Mouse (Mus musculus) C2C12 (cell line): ENCODE results near the gene Lrrc55. TPM values are rescaled to one million over a fixed set of nuclear protein-coding genes. Genes with fewer than 3 reads are reported as not detected.

ENCODE experiments used
- H3K27me3 ChIP-seq: one replicate; pipeline ENCODE4 v1.6.1; 2011; ENCODE audit not compliant: control insufficient read depth, insufficient read depth, insufficient read length
- H3K36me3 ChIP-seq: one replicate; pipeline ENCODE4 v1.6.1; 2011; ENCODE audit not compliant: control insufficient read depth, insufficient read depth
- H3K4me3 ChIP-seq: one replicate; pipeline ENCODE4 v1.5.1; 2011; ENCODE audit warnings: mild to moderate bottlenecking, control low read depth; ENCODE audit not compliant: poor library complexity, insufficient read depth, severe bottlenecking
- H3K79me2 ChIP-seq: one replicate; pipeline ENCODE4 v1.6.1; 2011; ENCODE audit not compliant: control insufficient read depth, insufficient read depth
- H3K79me3 ChIP-seq: one replicate; pipeline ENCODE4 v1.6.1; 2011; ENCODE audit warnings: low read depth, control low read depth
- H3ac ChIP-seq: one replicate; pipeline ENCODE3; 2011; ENCODE audit warnings: low read depth; ENCODE audit not compliant: control insufficient read depth, insufficient read length
- CEBPB ChIP-seq: IDR thresholded peaks from one replicate; pipeline ENCODE4 v1.6.1; 2011; ENCODE audit warnings: low read depth, mild to moderate bottlenecking, control low read depth, moderate library complexity
- CTCF ChIP-seq: IDR thresholded peaks from one replicate; pipeline ENCODE4 v1.5.1; 2011; ENCODE audit not compliant: control insufficient read depth, insufficient read depth, insufficient read length
- FOSL1 ChIP-seq: IDR thresholded peaks from one replicate; pipeline ENCODE4 v1.8.0; 2011; ENCODE audit warnings: mild to moderate bottlenecking, low read length; ENCODE audit not compliant: poor library complexity, insufficient read depth, severe bottlenecking
- MAX ChIP-seq: IDR thresholded peaks from one replicate; pipeline ENCODE4 v1.6.1; 2011; ENCODE audit warnings: mild to moderate bottlenecking, control low read depth
- MYOD1 ChIP-seq: IDR thresholded peaks from one replicate; pipeline ENCODE4 v1.6.1; 2011; ENCODE audit warnings: low read depth; ENCODE audit not compliant: control insufficient read depth, insufficient read length
- MYOG ChIP-seq: IDR thresholded peaks from one replicate; pipeline ENCODE4 v1.6.1; 2011; ENCODE audit not compliant: control insufficient read depth, insufficient read length; ENCODE audit errors: extremely low read depth
- USF1 ChIP-seq: IDR thresholded peaks from one replicate; pipeline ENCODE4 v1.6.1; 2011; ENCODE audit warnings: low read depth, mild to moderate bottlenecking, control low read depth, moderate library complexity
- polyA plus RNA-seq: library from polyadenylated mRNA; unstranded; fragments of >200 nt; fragmentation: generic; extraction: Trizol; gene quantifications from one replicate; pipeline ENCODE4 v1.2.1, GENCODE M21; 2012; ENCODE audit warnings: missing spikeins

The Lrrc55 gene
- polyA plus RNA-seq, 1 experiment: not detected

DNA sequence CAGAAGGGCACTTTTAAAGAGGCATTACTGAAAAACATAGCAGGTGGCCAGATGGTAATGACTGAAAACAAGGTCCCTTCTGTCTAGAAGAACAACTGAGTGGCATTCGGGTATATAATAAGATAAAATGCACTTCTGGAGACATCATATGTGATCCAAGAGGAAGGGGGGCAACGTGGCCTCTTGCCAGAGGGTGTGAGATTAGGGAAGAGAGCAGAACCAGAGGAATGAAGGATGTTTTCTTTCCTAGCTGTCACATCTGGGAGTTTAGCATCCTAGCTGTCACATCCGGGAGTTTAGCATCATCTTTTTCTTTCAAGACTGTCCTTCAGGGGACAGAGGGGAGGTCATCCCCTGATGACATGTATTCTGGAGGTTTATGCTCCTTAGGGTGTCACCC lies 32.6 kb upstream of the Lrrc55 start:
- no peak overlapping the region for H3K4me3 ChIP-seq
- H3K36me3 ChIP-seq: no peaks in the 10 kb centered on the region
- H3ac ChIP-seq: no peak overlapping the region
- H3K27me3 ChIP-seq: no peaks in the 10 kb centered on the region
- TF ChIP-seq MAX (no peak), MYOD1 (no peak)
- no peaks in the 10 kb centered on the region for H3K79me2 ChIP-seq
- no peaks in the 10 kb centered on the region for H3K79me3 ChIP-seq

GRCm38 (mm10) chr2:85227816-85228335 lies 30.9 kb upstream of the Lrrc55 start:
- Histone ChIP-seq H3ac (no peak overlapping the region), H3K36me3 (no peaks in the 10 kb centered on the region), H3K4me3 (no peak overlapping the region), H3K79me3 (no peaks in the 10 kb centered on the region), H3K27me3 (no peaks in the 10 kb centered on the region), H3K79me2 (no peaks in the 10 kb centered on the region)
- TF ChIP-seq MYOG (no peak), FOSL1 (no peak), CEBPB (no peak), MAX (no peak), CTCF (no peak), USF1 (no peak), MYOD1 (no peak)

DNA sequence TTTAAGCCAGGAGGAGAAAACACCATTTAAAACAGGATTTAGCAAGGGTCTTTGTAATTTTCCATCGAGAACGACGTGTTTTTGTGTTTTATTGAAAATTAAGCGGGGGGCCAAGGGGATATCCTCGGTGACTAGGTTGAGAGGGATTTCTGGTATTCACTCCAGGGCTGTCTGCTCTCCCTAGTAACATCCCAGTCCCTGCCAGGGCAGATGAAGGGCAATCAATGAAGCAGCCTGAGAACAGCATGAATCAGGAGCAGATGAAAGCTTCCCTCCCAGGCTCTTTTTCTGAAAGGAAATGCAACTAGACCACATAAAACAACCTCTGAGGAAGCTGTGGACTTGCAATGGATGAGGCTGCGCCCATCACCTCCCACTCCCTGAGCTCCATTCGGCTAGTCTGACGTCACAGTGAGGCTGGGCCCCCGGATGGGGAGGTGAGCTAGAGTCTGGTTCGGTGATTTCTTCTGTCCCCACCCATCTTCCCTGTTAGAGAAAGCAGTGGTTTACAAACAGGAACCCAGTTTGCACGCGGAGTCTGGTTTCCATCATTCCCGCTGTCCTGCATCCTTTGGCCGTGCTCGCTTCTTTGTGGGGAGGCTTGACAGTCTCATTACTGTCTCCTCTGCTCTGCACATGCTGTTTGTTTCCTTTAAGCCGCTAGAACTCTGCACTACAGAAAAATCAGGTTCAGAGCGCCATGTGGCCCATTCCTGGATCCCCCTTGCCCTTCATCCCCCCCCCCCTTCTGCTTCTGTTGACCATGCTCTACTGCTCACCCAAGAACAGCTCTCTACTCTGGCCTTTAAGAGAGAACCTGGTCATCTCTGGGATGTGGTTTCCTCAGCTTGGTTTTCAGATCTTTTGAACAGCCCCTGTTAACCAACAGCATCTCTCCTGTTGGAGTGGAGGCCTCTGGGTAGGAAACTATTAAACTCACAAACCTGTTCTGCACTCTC lies 27.5 kb upstream of the Lrrc55 start:
- TF ChIP-seq CTCF: no peak
- no peak for TF ChIP-seq FOSL1
- no peak for TF ChIP-seq USF1
- no peak for TF ChIP-seq MYOG
- no peak for TF ChIP-seq MAX
- no peak for TF ChIP-seq CEBPB
- no peak for TF ChIP-seq MYOD1
- H3K27me3 ChIP-seq: no peaks in the 10 kb centered on the region
- no peaks in the 10 kb centered on the region for H3K79me2 ChIP-seq
- H3K36me3 ChIP-seq: no peaks in the 10 kb centered on the region
- H3ac ChIP-seq: no peak overlapping the region
- no peaks in the 10 kb centered on the region for H3K79me3 ChIP-seq
- H3K4me3 ChIP-seq: no peak overlapping the region

- Histone ChIP-seq H3K27me3 (no peaks in the 10 kb centered on the region), H3K4me3 (no peak overlapping the region), H3K79me3 (no peaks in the 10 kb centered on the region), H3K79me2 (no peaks in the 10 kb centered on the region), H3ac (no peak overlapping the region), H3K36me3 (no peaks in the 10 kb centered on the region)
- TF ChIP-seq MAX: no peak
- TF ChIP-seq CEBPB: no peak
- no peak for TF ChIP-seq MYOD1
- no peak for TF ChIP-seq CTCF
- TF ChIP-seq MYOG: no peak
- TF ChIP-seq USF1: no peak
- no peak for TF ChIP-seq FOSL1
Observed at GRCm38 (mm10) chr2:85216606-85217005, 19.6 kb upstream of the Lrrc55 start.

DNA sequence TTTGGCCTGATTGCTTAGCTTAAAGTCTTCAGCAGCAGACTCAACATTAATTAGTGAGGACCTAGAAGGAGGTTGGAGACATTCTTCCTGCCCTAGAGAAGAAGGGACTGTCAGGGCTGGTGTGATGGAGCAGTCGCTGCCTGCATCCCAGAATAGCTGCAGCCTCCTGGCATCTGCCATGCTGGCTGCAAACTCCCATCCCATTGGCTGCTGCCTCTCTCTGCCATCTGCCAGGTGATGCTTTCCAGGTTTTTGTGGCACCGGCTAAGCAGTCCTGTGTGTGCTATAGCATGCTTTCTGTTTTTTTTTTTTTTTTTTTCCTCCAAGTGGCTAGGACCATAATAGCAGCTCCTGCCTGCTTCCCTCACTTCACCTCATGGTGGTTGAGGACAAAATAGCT lies 16.7 kb upstream of the Lrrc55 start:
- no peak for TF ChIP-seq FOSL1
- no peak for TF ChIP-seq MYOD1

GRCm38 (mm10) chr2:85209301-85209700 lies 12.3 kb upstream of the Lrrc55 start:
- no peak overlapping the region for H3ac ChIP-seq
- no peaks in the 10 kb centered on the region for H3K79me3 ChIP-seq
- no peaks in the 10 kb centered on the region for H3K79me2 ChIP-seq
- H3K36me3 ChIP-seq: no peaks in the 10 kb centered on the region
- no peak overlapping the region for H3K4me3 ChIP-seq
- no peaks in the 10 kb centered on the region for H3K27me3 ChIP-seq
- no peak for TF ChIP-seq FOSL1
- no peak for TF ChIP-seq USF1
- TF ChIP-seq MYOD1: no peak
- TF ChIP-seq CEBPB: no peak
- no peak for TF ChIP-seq CTCF
- TF ChIP-seq MYOG: no peak
- TF ChIP-seq MAX: no peak

More for the DNA sequence above, 16.7 kb upstream of the Lrrc55 start:
- no peak overlapping the region for H3K4me3 ChIP-seq
- no peaks in the 10 kb centered on the region for H3K79me3 ChIP-seq
- no peaks in the 10 kb centered on the region for H3K36me3 ChIP-seq
- no peaks in the 10 kb centered on the region for H3K27me3 ChIP-seq
- H3K79me2 ChIP-seq: no peaks in the 10 kb centered on the region
- H3ac ChIP-seq: no peak overlapping the region
